Mouse (Mus musculus) olfactory bulb, adult 2 months (tissue): ENCODE results near the gene Stk24.

Source experiments
- CTCF ChIP-seq: fragments of 200-500 bp; IDR thresholded peaks from 2 replicates; pipeline ENCODE4 v1.5.1; 2012; ENCODE audit warnings: low read depth, mild to moderate bottlenecking, low read length, moderate library complexity; ENCODE audit not compliant: insufficient read depth
- POLR2A ChIP-seq: fragments of 200-500 bp; IDR thresholded peaks from 2 replicates; pipeline ENCODE4 v1.6.1; 2012; ENCODE audit warnings: mild to moderate bottlenecking, low read depth, low read length, moderate library complexity; ENCODE audit not compliant: insufficient read depth

DNA sequence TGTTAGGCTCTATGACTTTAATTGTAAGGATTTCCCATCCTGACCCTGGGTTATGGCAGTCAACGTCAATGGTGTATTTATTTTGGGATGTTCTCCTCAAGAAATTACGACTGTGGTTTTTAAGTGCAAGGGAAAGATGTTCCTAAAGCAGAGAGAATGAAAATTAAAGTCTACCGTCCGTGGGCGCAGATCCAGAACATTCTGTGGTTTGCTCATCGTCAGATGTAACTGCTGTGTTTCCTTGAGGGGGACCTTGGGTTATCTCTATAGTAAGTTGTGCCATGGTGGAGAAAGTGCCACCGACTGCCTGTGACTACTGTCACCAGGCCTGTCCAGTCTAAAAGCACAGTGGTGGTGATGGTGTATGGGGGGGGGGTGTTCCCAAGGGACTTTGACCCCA is 122.9 kb downstream of the Stk24 start:
- TF ChIP-seq POLR2A (no peak), CTCF (no peak)
